Mouse (Mus musculus): ENCODE measurements at regions not wholly inside any gene's neighbourhood (a gene's known extent, or its start where the extent isn't known, plus 50 kb on each side); places are given as distances from the start of the nearest gene placed in this dataset.

GRCm38 (mm10) chr1:118752869-118753268, 125.1 kb downstream of the Tfcp2l1 start:
- dilution Hi-C loops (cut with MboI; ENCODE audit: extremely low pct_ligation_motif_present, extremely low pct_unique_long_range_greater_than_20kb, low sequenced_read_pairs) (no loop called here), in situ Hi-C loops (cut with MboI; ENCODE audit: low pct_ligation_motif_present, low pct_unique_long_range_greater_than_20kb, low sequenced_read_pairs) (loop anchor here (10.0 to 25.0 kb wide), 2 partner anchors 188 to 416 kb away; no protein-coding TSS in a partner anchor)
- DNase-seq (ENCODE audit: extremely low read depth), result no peak
- H3K9ac ChIP-seq (ENCODE audit: insufficient read depth, low read depth), result no peak overlapping the region
- H3K4me3 ChIP-seq (replicated peaks in 1 of 3; ENCODE audit: low read depth in 2 of 3, low read length in 2 of 3, poor library complexity in 1 of 3), result no peak overlapping the region
- H3K27me3 ChIP-seq (replicated peaks), result peaks cover 11% of the 10 kb centered on the region
- H3K36me3 ChIP-seq (replicated peaks in 1 of 2; ENCODE audit: control insufficient read depth in 1 of 2, insufficient read depth in 1 of 2, low read length in 1 of 2), result no peaks in the 10 kb centered on the region
- H3K27ac ChIP-seq (ENCODE audit: insufficient read depth, low read depth), result no peak overlapping the region
- no peaks in the 10 kb centered on the region for H3K4me1 ChIP-seq (ENCODE audit: control insufficient read depth in 1 of 2, insufficient read depth in 2 of 2)
- TF ChIP-seq POLR2A (IDR thresholded peaks at IDR 0.05; ENCODE audit: low read depth, low read length) (no peak), ELF1 (IDR thresholded peaks at IDR 0.05; ENCODE audit: low read depth, low read length) (no peak), PAX5 (IDR thresholded peaks at IDR 0.05; ENCODE audit: low read length) (no peak), BHLHE40 (IDR thresholded peaks at IDR 0.05; ENCODE audit: low read depth, low read length) (no peak), ZMIZ1 (IDR thresholded peaks at IDR 0.05; ENCODE audit: low read depth, low read length) (no peak), CHD2 (IDR thresholded peaks at IDR 0.05; ENCODE audit: low read length) (no peak), USF2 (conservative IDR thresholded peaks at IDR 0.05; ENCODE audit: low read depth, low read length) (no peak), NELFE (IDR thresholded peaks at IDR 0.05; ENCODE audit: low read depth, low read length) (no peak), IRF4 (IDR thresholded peaks at IDR 0.05; ENCODE audit: low read depth, low read length) (no peak), CTCF (conservative IDR thresholded peaks at IDR 0.05 in 1 of 2, IDR thresholded peaks at IDR 0.05 in 1 of 2; ENCODE audit: low read depth in 2 of 2, low read length in 2 of 2) (no peak), E2F4 (IDR thresholded peaks at IDR 0.05; ENCODE audit: insufficient replicate concordance, low read depth, low read length) (no peak), CHD1 (IDR thresholded peaks at IDR 0.05; ENCODE audit: low read depth, low read length) (no peak), GABPA (IDR thresholded peaks at IDR 0.05; ENCODE audit: insufficient replicate concordance, low read depth, low read length) (no peak), TCF12 (IDR thresholded peaks at IDR 0.05; ENCODE audit: low read depth, low read length) (no peak), RAD21 (IDR thresholded peaks at IDR 0.05; ENCODE audit: low read depth, low read length) (no peak)
- H3K9me3 ChIP-seq (replicated peaks; ENCODE audit: low read length), result no peaks in the 10 kb centered on the region
- H3K4me2 ChIP-seq (ENCODE audit: insufficient read depth, low read depth, poor library complexity, severe bottlenecking), result no peak overlapping the region
- H3K79me2 ChIP-seq (replicated peaks; ENCODE audit: control insufficient read depth, extremely low read depth, insufficient read depth, poor library complexity, severe bottlenecking), result no peaks in the 10 kb centered on the region

- peaks cover 2% of the 10 kb centered on the region for H3K27me3 ChIP-seq (replicated peaks)
- in situ Hi-C loops (cut with MboI; ENCODE audit: low pct_ligation_motif_present, low pct_unique_long_range_greater_than_20kb, low sequenced_read_pairs), result loop anchor here (10.0 to 25.0 kb wide), 2 partner anchors 192 to 419 kb away; no protein-coding TSS in a partner anchor
- no peak overlapping the region for H3K4me3 ChIP-seq (replicated peaks in 1 of 3; ENCODE audit: low read depth in 2 of 3, low read length in 2 of 3, poor library complexity in 1 of 3)
- no peak for DNase-seq (ENCODE audit: extremely low read depth)
- dilution Hi-C loops (cut with MboI; ENCODE audit: extremely low pct_ligation_motif_present, extremely low pct_unique_long_range_greater_than_20kb, low sequenced_read_pairs), result no loop called here
- H3K9me3 ChIP-seq (replicated peaks; ENCODE audit: low read length), result no peaks in the 10 kb centered on the region
- TF ChIP-seq CHD1 (IDR thresholded peaks at IDR 0.05; ENCODE audit: low read depth, low read length), result no peak
- TF ChIP-seq MYC (IDR thresholded peaks at IDR 0.05; ENCODE audit: low read depth, low read length), result no peak
- no peak for TF ChIP-seq MXI1 (IDR thresholded peaks at IDR 0.05; ENCODE audit: low read depth, low read length)
- no peak for TF ChIP-seq SMC3 (IDR thresholded peaks at IDR 0.05; ENCODE audit: low read depth, low read length)
- TF ChIP-seq CHD2 (IDR thresholded peaks at IDR 0.05; ENCODE audit: low read length), result no peak
- no peak for TF ChIP-seq POLR2AphosphoS2 (IDR thresholded peaks at IDR 0.05; ENCODE audit: low read depth, low read length)
- TF ChIP-seq KAT2A (IDR thresholded peaks at IDR 0.05; ENCODE audit: insufficient replicate concordance, low read length), result no peak
- no peak for TF ChIP-seq USF2 (conservative IDR thresholded peaks at IDR 0.05; ENCODE audit: low read depth, low read length)
- no peak for TF ChIP-seq ZNF384 (IDR thresholded peaks at IDR 0.05; ENCODE audit: low read depth, low read length)
- no peak overlapping the region for H3K4me2 ChIP-seq (ENCODE audit: insufficient read depth, low read depth, poor library complexity, severe bottlenecking)
- H3K9ac ChIP-seq (ENCODE audit: insufficient read depth, low read depth), result no peak overlapping the region
- H3K79me2 ChIP-seq (replicated peaks; ENCODE audit: control insufficient read depth, extremely low read depth, insufficient read depth, poor library complexity, severe bottlenecking), result no peaks in the 10 kb centered on the region
- H3K4me1 ChIP-seq (ENCODE audit: control insufficient read depth in 1 of 2, insufficient read depth in 2 of 2), result peaks cover 2 to 6% of the 10 kb centered on the region in 2 experiments; a peak in 3 of 4 replicates
- no peak overlapping the region for H3K27ac ChIP-seq (ENCODE audit: insufficient read depth, low read depth)
- no peaks in the 10 kb centered on the region for H3K36me3 ChIP-seq (replicated peaks in 1 of 2; ENCODE audit: control insufficient read depth in 1 of 2, insufficient read depth in 1 of 2, low read length in 1 of 2)
Measured at GRCm38 (mm10) chr1:118756171-118756865, 128.6 kb downstream of the Tfcp2l1 start.
